Mouse (Mus musculus): ENCODE measurements around the gene Stap2.

DNA sequence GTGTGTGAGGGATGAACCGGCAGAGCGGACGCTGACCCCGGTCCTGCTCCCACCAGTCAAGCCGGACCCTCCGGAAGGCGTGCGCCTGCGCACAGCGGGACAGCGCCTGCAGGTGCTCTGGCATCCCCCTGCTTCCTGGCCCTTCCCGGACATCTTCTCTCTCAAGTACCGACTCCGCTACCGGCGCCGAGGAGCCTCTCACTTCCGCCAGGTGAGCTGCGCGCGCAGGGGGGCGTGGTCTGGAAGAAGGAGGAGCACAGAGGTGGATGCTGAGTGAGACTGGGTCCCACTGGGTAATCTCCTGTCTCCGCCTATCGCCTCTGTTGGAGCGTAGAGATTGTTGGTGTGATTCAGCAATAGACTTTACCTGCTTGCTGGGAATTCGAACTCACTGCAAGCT is 49.3 kb downstream of the Stap2 start:
- TF ChIP-seq ZC3H11A (IDR thresholded peaks at IDR 0.05; ENCODE audit: borderline replicate concordance, low read depth, low read length) (no peak), MAFK (IDR thresholded peaks at IDR 0.05; ENCODE audit: insufficient read depth, low read depth, low read length) (no peak), CHD2 (IDR thresholded peaks at IDR 0.05; ENCODE audit: low read depth, low read length) (no peak), ZNF384 (IDR thresholded peaks at IDR 0.05; ENCODE audit: low read depth, low read length) (no peak)
